Mouse (Mus musculus) embryo, embryonic 10.5 days (tissue): ENCODE results near the gene 1810013L24Rik.

Experiments
- DNase-seq: peaks from one replicate; pipeline ENCODE4 v3.0.0-alpha.2; 2015; ENCODE audit warnings: low spot score

Gene 1810013L24Rik

DNA sequence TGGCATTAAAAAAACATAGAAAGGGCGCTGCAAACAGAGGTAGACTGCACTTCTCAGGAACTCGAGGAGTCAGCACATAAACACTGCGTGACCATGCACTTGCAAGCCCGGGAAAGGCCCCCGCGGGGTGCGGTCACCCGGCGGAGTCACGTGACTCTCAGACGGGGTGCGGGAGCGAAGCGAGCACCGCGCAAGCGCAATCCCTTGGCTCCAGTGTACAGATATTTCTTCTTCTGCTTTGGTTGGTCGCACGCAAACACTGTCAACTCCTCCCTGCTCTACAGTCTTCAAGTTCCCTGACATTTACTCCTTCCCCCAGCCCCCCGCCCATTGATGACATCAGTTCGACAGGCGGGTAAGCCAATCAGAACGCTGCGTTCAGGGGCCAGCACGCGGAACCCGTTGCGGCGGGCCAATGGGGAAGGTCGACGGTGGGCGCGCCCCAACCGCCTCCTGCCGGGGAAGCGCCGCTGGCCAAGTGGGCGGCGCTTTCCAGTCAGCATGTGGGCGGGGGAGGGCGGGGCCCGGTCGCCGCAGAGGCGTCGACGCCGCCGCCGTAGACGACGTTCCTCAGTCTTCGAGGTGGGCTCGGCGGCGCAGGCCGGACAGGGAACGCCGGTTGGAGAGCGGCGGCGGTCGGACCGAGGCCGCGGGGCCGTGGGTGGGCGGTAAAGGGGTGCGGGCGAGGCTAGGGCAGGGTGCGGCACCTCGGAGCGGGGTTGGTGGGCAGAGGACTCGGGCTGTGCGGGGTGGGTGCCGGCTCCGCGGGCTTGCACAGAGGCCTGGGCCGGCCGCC, at the start of gene 1810013L24Rik:
Gene 1810013L24Rik (plus strand): TSS at position 537 of the 796 bp plus-strand sequence.
- peak; percentile 98 for DNase-seq

DNA sequence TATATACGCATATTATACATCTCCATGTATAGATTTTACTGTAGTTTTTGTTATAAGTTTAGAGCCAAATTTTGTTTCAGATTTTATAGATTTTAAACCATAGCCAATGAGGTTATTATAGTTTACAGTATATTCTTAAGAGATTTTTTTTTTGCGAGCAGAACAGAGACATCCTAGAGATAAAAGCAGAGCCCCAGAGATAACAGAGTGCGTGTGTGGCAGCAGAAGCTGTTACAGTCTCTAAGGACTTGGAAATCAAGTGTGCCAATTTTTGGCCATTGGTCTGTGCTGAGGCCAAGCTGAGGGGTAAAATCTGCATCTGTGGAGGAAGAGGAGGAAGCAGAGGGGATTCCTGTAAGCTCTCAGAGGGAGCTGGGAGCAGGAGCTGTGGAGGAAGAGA, 49.7 kb upstream of the 1810013L24Rik start:
- DNase-seq = no peak

DNA sequence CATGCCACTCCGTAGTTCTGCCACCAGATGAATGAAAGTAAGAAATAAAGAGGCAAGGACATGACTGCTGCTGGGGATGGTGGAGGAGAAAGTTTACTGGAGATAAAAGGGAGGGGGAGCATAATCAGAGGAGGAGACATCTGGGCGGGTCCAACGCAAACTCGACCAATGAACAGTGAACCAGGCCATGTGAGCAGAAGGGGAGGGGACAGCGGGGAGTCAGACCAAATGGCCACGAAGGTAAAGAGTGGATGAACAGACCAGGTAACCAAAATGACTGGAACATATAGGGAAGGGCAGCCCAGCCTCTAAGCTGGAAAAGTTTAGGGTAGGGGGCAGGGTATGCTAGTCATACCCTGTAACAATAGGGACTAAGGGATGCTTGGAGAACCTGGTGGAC, 48.7 kb upstream of the 1810013L24Rik start:
- DNase-seq = no peak

DNA sequence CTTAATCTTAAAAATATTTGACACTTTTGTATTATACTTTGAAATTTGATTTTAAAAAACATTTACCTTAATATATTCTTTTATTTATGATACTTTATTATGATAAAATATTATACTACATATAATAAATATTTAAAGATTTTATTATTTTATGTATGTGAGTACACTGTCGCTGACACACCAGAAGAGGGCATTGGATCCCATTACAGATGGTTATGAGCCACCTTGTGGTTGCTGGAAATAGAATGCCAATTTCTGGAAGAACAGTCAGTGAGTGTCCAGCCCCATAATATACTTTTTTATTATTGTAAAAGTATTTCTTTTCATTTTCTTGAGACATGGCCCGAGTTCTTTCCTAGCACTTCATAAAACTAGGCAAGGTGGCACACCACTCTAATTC, 48.2 kb upstream of the 1810013L24Rik start:
- no peak for DNase-seq

DNA sequence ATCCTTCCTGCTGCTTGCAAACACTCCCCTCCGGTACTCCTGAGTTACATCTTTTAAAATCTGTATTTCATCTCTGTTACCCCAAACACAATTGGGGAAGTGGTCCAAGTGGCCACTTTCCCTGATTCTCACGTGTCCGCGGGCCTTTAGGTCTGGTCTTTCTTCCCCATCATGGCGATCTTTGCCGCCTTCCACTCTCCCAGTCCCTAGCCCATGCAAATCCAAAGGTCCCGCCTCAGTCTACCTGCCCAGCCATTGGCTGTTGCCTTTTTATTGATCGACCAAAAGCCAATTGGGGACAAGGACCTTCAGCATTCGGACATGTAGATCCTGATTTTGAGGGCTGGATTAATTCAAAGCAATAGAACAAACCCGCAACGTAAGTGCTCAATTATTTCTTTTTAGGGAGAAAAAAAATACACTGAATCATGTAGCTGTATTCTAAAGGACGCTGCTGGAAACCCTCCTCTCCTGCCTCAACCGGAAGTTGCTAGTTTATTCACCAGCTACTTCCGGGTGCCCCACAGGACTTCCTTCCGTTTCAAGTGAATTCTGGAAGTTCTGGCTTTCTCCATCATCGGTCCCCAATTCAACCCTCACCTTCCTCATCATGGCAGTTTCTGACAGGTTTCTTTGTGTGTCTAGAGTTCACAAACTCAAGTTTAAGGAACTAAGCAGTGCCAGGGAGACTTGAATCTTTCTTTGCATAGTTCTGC, 46.5 kb upstream of the 1810013L24Rik start:
- no peak for DNase-seq

DNA sequence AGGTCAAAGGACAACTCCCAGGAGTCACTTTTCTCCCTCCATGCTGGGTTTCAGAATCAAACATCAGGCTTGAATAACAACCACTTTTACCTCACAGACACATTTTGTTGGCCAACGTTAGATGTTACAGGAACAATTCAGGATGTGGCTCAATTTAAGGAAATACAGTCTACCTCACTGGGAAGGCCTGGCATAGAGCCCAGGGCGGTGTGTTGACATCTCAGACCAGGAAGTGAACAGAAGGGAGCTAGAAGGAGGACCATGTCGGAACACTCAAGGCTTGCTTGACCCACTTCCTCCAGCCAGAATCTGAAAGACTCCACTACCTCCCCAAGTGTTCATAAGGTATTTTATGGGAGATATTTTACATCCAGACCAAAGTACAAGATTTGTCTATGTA, 45.1 kb upstream of the 1810013L24Rik start:
- no peak for DNase-seq

DNA sequence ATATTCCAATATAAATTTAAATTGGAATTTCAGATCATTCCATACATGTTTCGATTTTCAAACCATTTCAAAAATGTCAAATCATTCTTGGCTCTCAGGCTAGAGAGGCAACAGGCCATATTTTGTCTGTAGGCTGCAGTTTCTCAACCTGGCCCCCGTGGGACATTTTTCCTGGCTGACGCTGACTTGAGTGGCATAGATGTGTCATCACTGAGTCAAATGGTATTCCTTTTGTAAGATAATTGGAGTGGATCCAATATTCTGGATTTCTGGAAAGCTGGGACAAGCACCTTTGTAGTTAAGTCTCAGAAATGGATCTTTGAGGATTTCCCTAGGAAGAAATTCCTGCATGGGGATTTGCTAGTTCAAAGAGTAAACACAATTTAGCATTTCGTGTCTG, 39.0 kb upstream of the 1810013L24Rik start:
- DNase-seq = no peak

DNA sequence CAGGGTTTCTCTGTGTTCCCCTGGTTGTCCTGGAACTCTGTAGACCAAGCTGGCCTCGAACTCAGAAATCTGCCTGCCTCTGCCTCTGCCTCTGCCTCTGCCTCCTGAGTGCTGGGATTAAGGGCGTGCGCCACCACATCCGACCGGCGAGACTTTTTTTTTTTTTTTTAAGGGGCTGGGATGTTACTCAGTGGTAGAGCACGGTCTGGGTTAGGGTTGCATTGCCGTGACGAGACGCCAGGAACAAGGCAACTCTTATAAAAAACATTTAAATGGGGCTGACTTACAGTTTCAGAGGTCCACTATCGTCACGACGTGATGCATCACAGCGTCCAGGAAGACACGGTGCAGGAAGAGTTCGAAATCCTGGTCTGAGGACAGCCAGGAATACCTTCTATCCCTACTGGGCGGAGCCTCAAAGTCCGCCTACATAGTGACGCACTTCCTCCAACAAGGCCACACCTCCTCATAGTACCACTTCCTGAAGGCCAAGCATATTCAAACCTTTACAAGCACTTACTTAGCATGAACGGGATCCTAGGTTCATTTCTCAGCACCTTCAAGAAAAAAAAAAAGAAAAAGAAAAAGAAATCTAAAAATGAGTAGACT, 37.8 kb upstream of the 1810013L24Rik start, which contains the start of gene Usp7:
Gene Usp7 (minus strand): TSS at position 360 of the 609 bp plus-strand sequence.
- no peak for DNase-seq

DNA sequence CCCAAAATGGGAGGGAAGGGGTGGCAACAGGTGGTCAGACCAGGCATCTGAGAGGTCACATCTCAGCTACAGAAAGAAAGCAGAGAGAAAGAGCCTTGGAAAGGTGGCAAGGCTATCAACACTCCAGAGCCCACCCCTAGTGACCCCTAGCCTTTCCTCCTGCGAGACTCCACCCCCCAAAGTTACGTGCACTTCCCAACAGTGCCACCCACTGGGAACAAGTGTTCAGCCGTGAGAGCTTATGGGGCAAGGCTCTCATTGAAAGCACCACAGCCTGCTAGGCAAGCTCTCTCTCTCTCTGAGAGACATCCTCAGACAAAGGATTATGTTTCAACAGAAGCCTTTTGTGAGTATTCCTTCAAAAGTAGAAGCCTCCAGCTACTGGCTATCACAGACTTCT, 34.9 kb upstream of the 1810013L24Rik start:
- DNase-seq = peak; percentile 40

DNA sequence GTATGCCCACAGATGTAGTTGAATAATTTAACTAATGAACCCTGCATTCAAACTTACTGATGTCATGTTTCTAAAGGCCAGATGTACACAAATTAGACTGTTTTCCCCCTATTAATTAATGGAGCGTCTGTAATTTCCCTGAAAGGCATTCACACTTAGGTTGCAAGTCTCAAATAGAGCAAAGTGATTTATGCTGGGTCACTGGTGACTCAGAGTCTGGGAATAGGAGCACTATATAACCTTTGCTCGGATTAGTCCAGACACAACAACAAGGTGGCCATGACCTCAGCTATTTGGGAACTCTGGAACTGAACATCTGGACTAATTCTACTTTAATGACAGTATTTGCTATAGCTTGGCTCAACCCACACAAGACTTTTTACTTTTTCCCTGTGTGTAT, 34.0 kb upstream of the 1810013L24Rik start:
- no peak for DNase-seq

DNA sequence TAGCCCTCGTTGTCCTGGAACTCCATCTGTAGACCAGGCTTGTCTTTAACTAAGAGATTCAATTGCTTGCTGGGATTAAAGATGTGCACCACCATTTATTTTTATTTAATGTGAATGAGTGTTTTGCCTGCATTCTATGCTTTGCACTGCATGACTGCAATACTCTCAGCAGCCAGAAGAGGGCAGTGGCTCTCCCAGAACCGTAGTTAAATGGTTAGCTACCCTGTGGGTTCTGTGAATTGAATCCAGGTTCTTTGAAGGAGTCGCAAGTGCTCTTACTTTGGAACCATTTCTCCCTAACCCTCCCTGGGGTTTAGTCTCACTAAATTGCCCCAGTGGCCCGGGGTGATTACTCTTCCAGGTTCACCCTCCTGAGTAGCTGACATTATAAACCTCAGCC, 23.2 kb upstream of the 1810013L24Rik start:
- peak; percentile 73 for DNase-seq

DNA sequence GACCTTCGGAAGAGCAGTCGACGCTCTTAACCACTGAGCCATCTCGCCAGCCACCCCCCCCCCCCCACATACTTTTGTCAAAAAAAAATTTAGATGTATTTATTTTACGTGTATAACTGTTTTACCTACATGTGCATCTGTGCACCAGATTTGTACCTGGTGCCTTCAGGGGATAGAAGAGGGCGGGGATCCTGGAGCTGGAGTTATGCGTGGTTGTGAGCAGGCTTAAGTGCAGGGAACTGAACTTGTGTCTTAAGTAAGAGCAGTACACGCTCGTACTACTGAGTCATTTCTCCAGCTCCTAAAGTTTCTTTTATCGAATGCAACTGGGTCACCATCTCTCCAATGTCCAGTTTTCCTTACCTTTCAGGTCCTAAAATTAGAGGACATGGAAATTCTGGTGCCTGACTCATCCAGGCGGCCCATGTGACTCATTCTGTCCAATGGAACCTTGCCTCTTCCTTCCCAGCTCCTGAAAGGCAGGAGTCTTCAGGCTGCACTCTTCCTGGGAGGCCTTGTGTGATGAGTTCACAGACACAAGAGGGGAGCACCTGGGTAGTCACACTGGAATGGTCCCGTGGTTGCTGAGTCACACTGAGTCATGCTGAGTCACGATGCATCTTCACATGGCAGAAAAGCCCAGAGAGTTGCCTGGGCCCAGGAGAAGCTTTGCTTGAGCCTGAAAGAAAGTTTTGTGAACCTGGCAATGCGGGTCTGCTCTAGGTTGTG, 19.3 kb upstream of the 1810013L24Rik start:
- DNase-seq = no peak

DNA sequence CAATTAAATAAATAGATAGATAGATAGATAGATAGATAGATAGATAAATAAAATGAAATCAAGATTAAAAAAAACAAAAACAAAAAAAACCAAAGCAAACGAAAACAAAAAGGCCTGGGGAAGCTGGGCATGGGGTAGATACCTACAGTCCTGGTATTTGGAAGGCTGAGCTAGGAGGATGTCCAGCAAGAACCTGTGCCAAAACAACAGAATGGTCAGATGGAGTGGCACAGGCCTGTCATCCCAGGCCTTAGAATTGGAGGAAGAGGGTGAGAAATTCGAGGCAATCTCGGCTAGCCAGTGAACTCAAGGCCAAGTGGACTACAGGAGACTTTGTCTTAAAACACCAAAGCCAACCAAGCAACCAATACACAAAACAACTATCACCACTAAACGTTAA, 12.0 kb upstream of the 1810013L24Rik start:
- DNase-seq = no peak

DNA sequence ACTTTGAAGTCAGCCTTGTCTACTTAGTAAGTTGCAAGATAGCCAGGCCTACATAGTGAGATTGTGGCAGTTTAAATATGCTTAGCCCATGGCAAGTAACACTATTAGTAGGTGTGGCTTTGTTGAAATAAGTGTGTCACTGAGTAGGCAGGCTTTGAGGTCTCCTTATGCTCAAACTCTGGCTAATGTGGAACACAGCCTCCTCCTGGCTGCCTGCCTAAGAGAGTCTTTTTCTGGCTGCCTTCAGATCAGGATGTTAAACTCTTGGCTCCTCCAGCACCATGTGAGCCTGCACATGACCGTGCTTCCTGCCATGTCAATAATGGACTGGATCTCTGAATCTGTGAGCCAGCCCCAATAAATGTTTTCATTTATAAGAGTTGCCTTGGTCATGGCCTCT, 8.5 kb upstream of the 1810013L24Rik start:
- DNase-seq = no peak

DNA sequence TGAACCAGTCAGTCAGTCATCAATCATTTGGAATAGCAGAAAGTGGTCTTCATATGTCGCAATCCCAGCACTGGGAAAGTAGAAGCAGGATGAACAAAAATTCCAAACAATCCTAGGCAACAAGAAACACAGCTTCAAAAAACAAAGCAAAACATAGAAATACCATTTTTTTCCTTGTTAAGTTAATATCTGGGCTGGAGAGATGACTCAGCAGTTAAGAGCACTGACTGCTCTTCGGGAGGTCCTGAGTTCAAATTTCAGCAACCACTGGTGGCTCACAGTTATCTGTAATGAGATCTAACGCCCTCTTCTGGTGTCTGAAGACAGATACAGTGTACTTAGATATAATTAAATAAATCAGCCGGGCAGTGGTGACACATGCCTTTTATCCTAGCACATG, 7.3 kb upstream of the 1810013L24Rik start:
- no peak for DNase-seq

DNA sequence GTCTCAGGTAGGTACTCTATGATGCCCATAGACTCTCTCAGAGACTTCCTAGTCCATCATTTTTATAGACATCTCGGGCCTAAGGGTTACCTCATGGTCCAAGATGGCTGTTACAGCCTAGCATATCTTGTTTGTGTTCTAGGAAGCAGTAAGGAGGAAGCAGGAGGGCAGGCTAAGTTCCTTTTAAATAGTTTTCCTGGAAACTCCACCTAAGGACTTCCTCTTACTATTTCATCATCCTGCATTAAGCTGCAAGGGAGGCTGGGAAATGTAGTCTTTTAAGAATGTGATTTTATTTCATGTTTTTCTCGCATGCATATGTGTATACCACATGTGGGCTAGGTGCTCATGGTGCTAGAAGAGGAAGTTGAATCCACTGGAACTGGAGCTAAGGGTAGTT, 6.2 kb upstream of the 1810013L24Rik start:
- peak; percentile 23 for DNase-seq

DNA sequence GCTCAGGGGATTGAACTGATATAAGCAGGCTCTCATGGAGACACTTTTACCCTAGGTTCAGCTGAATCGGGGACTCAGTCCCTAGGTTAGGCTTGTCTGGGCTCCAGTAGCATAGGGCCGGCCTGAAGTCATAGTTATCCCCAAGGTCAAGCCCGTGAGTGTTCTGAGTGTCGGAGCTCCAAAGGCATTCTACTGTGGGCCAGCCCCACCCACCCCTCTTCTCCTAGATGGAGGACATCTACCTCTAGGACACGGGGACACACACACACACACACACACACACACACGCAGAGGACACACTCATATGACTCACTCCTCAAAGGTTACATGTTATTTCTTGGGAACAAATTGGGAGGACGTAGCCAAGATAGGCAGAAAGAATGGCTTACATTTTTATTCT, 2.5 kb upstream of the 1810013L24Rik start:
- no peak for DNase-seq

DNA sequence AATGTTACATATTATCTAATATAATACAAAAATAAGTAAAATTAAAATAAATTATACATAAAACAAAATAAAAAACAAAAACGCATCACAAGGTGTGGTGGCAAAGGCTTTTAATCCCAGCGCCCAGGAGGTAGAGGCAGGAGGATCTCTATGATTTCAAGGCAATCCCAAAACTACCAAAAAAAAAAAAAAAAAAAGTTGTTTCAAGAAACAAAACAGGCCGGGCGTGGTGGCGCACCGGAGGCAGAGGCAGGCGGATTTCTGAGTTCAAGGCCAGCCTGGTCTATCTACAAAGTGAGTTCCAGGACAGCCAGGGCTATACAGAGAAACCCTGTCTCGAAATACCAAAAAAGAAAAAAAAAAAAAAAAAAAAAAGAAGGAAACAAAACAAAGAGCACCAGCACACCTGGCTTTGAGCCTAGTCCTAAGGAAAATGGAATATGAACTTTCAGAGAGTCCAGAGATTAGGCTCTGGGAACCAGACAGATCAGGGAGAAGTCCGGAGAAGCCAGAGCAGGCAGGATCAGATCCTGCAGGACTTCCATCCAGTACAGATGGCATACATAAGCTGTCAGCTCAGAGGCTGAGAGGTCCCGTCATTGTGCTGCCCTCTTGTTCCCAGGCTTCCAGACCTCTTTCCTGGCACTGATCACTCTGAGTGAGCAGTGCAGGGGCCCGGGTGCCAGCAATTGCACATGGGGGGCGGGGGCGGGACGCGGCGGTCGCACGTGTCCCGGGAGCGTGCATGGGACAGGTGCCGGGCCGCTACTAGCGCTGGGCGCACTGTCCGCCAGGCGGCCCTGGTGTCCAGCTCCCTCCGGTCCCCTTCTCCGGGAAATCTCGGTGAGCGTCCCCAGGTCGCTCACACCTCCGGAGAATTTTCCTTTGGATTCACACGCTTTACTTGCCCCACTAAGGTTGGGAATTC, 1.0 kb upstream of the 1810013L24Rik start:
- no peak for DNase-seq

DNA sequence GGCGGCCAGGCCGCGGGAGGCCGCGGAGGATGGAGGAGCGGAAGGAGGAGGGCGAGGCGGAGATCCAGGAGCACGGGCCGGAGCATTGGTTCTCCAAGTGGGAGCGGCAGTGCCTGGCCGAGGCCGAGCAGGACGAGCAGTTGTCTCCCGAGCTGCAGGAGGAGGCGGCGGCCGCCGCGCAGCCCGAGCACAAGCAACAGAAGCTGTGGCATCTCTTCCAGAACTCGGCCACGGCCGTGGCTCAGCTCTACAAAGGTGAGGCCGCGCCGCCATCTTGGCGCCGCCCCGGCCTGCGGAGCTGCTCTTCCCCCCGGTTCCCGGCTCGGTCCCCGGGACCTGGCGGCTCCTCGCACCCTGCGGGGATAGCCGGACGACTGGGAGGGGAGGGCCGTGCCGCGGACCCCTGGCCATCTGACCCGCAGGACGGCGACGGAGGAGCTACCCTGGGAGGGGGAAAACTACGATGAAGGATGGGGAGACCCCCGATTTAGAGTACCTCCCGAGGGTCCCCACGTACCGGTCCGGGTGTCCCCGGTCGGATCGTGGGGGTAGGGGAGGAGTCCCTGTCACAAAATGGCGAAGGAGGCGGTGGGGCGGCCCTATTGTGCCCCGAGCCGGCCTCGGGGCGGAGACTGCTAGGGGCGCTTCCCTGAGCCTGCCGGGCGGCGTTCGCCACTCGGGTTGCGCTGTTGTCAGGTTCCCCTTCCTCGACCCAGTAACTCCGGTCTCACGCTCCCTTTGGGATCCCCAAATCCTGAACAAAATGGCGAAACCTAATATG, 721 bp downstream of the 1810013L24Rik start:
- peak; percentile 72 for DNase-seq

DNA sequence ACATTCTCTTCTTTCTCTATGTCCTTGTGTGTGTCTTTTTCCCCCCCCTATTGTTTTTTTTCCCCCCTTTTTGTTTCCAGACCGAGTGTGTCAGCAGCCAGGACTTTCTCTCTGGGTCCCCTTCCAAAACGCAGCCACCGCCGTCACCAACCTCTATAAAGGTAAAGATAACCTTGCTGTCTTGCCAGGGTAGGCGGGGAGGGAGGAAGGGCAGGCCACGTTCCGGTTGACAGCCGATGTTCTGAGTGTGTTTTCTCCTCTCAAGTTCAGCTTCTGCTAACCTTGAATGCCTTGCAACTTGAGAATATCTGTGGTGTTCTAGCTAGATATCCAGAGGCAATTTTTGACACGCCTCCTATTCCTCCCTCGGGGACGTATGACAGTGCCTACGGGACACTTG, 1.3 kb downstream of the 1810013L24Rik start:
- DNase-seq = peak; percentile 32
